Mouse (Mus musculus) adrenal gland, postnatal 4 days (tissue): Measurements from ENCODE around the gene Adipoq. TPM values are rescaled to one million over a fixed set of nuclear protein-coding genes. Genes with fewer than 3 reads are reported as not detected.
A peak's percentile ranks its signal among the peaks of the same experiment; 100 is the strongest.
"Not testable (repeated sequence)": the region's sequence is repeated elsewhere in the genome, so short reads cannot be mapped to it uniquely, and the experiment has no call there.

Source experiments
- DNase-seq, 2 experiments: peaks; one replicate each; pipeline ENCODE4 v3.0.0; 2021 to 2022; ENCODE audit warnings: low spot score in 2 of 2, mixed read lengths in 2 of 2
- long read RNA-seq, 2 experiments: library from polyadenylated mRNA; stranded (forward); transcript quantifications; one replicate each; pipeline ENCODE4 v2.0.0; 2021
- total RNA-seq, 2 experiments: library from RNA; stranded (reverse); gene quantifications; 2 replicates each; pipeline ENCODE4 v1.2.3; 2021

The Adipoq gene
- total RNA-seq: 100 to 1,000 TPM; 119 to 145 TPM
- long read RNA-seq, experiment 1, transcript Adipoq-201 (3 exons, 1,292 nt): major isoform, 95 of 108 reads
- long read RNA-seq, experiment 1, partial matches to known transcripts: 11 of 108 reads
- long read RNA-seq, experiment 1, other reads (novel, unspliced or antisense): 1 of 108 reads
- long read RNA-seq, experiment 2, transcript Adipoq-201 (3 exons, 1,292 nt): major isoform, 87 of 133 reads
- long read RNA-seq, experiment 2, partial matches to known transcripts: 40 of 133 reads
- long read RNA-seq, experiment 2, other reads (novel, unspliced or antisense): 6 of 133 reads

DNA sequence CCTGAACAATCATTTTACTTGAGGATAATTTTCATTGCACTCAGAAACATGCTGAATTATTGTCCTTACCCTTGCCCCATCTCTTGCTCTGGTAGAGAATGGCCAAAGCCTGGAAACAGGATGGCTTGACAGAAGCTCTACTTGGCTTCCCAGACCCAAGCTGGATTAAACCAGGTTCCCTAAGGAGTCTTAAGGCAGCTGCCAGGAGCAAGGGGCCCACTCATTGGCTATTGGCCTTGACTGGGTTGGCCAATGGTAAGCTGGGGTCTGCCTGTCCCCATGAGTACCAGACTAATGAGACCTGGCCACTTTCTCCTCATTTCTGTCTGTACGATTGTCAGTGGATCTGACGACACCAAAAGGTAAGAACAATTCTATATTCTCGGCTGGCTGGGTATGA is at the start of gene Adipoq:
Gene Adipoq (plus strand): TSS at position 257 of the 400 bp plus-strand sequence.
- DNase-seq: no peak

DNA sequence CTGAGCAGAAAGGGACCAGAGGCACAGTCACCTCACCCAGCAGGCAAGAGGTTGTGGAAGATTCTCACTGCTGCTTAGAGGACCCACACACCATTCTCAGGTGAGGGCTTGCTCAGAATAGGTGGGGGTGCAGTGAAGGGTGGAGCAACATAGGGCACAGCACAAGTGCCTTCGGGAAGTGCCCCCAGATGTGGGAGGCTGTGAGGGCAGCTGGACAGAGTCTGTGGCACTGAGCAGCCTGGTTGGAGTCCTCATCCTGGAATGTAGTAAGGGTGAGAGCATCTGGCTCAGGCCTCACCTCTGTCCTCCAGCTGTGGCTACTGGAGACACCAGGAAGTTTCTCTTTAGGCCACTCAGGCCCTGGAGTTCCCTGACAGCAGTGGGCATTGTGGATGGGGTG is 49.5 kb upstream of the Adipoq start:
- not testable (repeated sequence) for DNase-seq

DNA sequence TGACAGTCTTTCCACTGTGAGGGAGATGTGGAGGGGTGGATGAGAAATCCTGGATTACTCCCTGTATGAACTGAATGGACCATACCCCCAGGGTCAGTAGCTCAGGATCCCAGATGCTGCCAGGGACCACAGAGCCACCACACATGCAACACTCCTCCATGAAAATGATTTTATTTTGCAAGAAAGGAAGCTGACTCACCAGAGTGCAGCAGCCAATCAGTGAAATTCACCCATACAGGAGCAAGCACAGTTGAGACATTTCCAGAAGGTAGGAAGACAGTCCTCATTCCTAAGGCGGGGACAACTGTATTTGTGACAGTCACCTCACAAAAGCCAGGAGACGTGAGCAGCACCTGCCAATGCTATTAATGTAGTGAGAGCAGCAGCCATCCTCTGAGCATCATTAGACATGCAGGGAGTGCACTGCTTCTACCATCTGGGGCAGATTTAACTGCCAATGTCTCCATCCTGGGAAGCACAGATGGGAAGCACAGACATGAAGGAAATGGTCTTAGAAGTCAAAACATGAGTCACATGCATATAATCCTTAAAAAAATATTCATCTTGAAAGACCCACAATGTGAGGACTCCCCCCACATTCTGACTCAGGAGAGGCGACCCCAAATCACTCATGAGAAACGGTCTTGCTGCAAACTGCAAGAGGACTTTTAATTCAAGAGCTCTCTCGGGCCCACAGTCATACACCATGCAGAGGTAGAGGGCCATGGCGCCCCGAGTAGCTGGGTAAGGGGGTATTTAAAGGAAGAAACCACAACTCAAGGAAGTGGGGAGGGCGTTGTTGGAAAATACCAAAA is 48.8 kb upstream of the Adipoq start:
- DNase-seq: not testable (repeated sequence)

DNA sequence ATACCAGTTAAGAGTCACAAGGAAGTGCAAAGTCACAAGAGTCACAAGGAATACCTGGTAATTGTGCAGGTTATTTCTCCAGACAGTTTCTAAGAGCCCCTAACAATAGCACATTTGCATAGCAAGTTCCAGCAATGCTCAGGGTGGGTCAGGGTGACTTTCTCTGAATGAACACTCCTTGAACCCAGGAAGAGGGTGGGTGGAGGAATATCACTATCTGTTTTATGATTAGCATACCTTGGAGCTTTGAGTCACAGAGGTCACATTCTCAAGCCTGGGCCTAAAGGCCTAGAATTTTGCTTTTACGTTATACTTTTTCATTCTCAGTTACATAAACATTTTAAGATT is 48.3 kb upstream of the Adipoq start:
- not testable (repeated sequence) for DNase-seq

DNA sequence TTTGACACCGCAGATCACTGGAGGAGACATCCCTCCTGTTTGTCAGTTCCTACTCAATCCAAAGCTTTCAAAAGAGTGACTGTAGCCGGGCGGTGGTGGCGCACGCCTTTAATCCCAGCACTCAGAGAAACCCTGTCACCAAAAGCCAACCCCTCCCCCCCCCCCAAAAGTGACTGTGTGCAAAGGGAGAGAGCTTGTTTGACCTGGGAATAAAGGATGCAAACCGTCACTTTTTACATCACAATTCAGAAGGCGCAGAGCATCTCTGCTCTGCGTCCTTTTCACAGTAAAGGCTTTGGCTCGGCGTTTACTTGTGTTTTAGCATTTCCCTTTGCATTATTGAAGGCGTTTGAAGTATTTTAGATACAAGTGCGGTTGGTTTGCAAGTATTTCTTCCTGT is 46.7 kb upstream of the Adipoq start:
- DNase-seq: no peak

DNA sequence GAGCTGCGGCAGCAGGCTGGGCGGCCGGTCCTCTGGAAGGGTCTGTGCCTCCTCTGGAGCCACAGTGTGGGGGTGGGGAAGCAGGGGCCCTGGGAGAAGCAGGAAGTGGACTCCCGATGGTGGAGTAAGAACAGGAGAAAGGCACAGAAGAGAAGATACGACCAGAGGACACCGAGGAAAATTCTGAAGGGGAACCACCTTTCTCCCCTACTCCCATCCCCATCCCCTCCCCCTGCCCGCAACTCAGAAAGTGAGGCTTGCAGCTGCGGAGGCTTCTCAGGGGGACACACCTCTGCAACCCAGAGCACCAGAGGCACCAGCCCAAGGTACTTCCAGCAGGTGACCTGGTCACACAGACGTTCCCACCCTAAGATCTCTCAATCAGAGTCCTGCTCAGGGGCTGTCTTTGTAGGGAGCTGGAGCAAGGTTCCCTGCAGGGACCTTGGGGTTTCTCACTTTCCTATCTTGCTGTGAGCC is 46.2 kb upstream of the Adipoq start:
- DNase-seq: no peak

DNA sequence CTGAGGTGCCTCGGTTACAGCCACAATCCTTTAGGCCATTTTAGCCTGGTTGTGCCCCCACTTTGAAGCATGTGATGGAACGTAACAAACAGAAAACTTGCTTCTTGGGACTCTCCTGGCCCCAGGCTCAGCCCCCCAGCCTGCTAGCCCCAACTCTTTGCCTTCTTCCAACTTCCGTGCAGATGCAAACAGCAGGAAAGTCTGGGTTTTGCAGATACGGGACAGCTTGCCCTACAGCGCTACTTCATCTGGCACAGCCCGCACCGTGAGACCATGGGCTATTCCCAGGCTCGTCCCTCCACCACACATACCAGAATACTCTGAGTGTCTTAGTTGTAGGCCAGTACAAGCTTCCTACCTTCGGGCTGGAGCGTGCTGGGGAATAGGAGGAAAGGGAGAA is 45.7 kb upstream of the Adipoq start:
- DNase-seq: no peak

DNA sequence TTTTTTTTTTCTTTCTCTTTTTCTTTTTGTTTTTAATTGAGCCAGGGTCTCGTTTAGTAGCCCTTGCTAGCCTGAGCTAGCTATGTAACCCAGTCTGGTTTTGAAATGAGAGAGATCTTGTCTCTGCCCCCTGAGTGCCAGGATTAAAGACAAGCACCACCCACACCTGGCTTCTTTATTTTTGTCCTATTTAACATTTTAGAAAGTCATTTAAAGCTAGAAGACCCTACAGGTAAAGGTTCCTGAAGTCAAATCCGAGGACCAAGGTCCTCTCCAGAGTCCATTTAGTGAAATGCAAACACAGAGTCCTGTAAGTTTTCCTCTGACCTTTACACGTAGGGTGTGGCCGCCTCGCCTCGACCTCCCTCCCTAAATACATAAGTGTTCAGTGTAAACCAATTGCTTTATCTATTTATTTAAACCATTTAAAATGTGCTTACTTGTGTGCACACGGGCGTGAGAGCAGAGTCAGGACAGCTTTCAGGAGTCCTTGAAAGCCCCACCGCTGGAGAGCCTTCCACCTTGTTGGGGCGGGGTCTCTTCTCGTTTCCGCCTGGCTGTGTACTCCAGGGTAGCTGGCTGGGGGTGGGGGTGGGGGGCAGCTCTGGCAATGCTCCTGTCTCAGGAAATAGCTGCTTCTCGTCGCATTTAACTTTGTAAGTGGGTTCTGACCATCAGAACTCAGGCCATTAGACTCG is 43.8 kb upstream of the Adipoq start:
- no peak for DNase-seq

DNA sequence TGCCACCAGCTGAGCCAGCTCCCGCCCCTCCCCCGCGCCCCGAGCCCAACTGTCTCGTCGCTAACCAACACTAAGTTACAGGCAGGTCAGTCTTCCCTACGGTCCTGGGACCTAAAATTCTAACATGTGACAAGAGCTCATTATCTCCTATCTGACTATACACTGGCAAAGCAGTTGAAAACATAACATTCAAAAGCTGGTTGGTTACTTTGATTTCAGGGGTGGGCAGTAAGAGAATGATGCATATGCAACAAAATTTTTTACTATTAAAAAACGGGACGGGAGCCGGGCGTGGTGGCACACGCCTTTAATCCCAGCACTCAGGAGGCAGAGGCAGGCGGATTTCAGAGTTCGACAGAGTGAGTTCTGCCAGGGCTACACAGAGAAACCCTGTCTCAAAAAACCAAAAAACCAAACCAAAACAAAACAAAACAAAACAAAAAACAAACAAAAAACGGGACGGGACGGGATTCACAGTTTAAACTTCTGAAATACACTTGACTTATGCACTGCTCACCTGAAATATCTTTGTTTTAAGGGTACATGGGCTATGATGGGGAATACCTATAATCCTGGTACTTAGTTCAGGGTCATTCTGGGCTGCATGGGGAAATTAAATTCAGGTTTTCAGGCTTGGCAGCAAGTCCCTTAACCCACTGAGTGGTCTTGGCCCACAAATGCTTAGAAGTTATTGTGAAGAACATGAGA is 43.1 kb upstream of the Adipoq start:
- no peak for DNase-seq

DNA sequence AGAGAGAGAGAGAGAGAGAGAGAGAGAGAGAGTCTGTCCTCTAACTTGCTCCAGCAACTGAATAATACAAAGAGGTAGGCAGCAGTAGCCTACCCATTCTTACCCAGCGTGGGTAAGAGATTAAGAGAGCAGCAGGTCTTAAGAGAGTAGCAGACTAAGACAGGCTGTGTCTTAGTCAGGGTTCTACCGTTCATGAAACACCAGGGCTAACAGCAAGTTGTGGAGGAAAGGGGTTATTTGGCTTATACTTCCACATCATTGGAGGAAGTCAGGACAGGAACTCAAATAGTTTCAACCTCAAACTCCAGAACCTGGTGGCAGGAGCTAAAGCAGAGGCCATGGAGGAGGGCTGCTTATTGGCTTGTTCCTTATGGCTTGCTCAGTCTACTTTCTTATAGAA is 42.5 kb upstream of the Adipoq start:
- no peak for DNase-seq

DNA sequence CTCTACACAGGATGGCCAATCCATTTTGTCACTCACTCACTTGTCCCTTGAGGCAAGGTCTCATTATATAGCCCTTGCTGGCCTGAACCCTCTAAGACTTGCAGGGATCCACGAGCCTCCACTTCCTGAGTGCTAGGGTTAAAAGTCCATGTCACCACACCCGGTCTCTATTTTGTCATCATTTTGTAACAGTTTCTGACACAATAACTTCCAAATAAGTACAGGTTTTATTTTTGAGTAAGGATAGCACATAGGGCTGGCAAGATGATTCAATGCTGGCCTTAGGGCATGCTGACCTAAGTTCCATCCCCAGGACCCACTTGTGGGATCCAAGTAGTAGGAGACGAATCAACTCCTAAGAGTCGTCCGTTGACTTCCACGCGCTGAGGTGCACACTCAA is 40.2 kb upstream of the Adipoq start:
- DNase-seq: no peak

DNA sequence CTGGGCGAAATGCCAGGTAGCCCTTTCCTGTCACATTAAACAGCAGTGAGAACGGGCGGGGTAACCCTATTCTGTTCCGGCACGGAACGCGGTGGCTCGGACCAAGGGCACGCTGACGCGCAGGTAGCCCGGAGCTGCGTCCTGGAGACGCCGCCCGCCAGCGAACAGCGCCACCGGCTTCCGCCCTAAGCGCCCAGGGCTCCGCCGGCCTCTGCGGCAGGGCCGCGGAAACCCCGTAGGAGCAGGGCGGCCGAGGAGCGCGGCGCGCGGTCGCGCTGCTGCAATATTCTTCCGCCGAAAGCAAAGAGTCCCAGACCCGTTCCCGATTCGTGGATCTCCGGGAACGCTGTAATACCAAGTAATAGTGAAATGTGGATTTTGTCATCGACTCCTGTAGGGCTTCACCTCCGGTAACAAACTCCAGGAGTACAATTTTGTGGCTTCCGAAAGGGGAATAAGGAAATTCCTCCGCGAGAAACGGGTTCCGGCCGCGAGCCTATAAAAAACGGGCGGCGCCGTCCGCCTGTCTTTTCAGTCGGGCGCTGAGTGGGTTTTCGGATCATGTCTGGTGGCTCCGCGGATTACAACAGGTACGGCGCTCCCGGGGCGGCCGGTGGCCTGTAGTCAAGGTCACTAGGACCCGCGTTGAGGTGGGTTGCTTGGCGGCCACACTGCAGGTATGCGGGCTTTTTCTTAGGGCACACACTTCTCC is 38.9 kb upstream of the Adipoq start, which contains the start of gene Eif4a2:
Gene Eif4a2 (plus strand): TSS at position 214 of the 712 bp plus-strand sequence.
- DNase-seq: peak; percentile 85 to 87

DNA sequence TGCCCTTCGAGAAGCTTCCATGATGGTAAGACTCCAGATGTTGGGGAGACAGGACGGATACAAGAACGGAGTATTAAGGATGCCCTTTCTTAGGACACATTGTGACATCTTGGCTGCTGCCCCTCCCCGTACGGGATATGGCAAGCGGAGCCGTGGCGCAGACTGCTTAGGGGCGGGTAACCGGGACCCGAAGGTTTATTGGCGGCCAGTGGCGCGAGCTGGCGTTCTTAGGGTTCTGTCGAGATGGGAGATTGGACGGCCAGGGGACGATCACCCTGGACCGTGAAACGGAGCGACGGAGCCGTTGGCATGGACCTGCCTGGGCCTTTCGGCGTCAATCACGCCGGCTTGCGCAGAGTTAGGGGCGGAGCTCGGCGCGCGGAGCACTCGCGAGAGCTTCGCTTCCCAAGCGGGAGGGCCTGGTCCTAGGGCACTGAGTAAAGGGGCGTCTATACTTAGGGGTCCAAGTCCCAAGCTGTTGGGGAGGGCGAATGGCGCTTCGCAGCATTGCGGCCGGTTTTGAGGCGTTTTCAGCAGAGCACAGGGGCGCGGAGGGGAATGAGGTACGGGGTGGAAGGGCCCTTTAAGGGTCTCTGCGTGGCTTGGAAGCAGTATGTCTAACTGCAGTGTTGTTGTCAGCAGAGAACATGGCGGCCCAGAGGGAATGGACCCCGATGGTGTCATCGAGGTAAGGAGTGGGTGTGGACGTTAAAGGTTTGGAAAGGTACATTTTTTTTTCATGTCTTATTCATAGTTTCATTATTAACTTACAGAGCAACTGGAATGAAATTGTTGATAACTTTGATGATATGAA is 38.2 kb upstream of the Adipoq start:
- peak; percentile 67 to 71 for DNase-seq

DNA sequence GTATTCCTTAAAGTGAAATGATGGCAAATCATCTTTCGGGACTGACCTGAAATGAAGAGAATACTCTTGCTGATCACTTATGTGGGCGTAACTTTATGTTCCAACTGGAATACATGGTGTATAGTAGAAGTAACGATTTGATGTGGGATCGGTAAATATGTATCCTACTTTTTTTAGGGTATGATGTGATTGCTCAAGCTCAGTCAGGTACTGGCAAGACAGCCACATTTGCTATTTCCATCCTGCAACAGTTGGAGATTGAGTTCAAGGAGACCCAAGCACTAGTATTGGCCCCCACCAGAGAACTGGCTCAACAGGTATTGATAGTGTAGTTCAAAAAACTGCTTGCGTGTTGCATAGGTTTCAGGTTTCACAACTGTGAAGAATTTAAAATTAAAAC is 37.4 kb upstream of the Adipoq start:
- no peak for DNase-seq

DNA sequence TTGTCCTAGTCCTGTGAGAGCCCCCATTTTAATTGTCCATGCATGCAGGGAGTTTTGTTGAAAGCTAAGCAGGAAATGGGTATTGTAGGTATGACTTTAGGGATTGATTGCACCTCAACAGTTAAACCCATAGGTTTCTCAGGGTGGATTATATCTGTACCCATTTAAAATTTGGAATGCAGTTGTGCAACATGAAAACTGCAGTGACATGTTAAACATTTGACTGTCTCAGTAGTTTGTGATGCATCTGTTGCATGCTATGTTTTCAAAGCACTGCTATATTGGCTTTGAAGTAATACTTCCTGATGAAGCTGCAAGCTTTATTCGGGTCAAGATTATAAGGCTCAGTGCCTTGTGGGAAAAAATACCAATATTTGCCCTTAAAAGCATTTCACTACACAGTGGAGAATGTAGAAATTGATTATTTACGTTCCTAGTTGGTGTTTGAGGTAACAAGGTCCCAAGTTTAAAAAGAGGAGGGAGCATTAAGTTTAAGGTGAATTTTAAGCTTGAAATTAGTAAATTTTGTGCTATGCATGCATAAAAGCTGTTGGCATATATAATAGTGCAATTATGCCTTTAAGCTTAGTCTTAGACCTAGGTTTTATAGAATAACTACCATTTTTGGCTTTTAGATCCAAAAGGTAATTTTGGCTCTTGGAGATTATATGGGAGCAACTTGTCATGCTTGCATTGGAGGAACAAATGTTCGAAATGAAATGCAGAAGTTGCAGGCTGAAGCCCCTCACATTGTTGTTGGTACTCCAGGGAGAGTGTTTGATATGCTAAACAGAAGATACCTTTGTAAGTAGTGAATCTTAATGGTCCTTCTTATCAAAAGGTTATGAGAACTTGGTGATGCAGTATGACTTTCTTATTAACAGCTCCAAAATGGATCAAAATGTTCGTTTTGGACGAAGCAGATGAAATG is 36.7 kb upstream of the Adipoq start:
- no peak for DNase-seq

DNA sequence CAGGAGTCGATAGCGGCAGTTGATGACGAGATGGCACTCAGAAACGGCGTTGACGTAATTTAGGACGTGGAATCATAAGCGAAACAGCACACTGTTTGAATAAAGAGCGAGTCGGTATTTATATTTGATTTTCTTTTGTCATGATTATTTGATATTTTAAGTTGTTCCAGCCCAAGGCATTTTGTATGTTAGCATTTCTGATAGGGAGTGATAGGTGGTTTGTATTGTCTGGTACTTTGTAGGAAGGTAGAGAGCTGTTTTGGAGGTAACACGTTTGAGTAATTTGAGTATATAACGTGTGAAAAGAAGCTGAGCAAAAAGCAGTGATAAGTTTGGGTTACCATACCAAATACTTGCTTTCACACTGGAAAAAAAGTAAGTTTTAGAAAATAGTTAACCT is 34.0 kb upstream of the Adipoq start:
- no peak for DNase-seq

DNA sequence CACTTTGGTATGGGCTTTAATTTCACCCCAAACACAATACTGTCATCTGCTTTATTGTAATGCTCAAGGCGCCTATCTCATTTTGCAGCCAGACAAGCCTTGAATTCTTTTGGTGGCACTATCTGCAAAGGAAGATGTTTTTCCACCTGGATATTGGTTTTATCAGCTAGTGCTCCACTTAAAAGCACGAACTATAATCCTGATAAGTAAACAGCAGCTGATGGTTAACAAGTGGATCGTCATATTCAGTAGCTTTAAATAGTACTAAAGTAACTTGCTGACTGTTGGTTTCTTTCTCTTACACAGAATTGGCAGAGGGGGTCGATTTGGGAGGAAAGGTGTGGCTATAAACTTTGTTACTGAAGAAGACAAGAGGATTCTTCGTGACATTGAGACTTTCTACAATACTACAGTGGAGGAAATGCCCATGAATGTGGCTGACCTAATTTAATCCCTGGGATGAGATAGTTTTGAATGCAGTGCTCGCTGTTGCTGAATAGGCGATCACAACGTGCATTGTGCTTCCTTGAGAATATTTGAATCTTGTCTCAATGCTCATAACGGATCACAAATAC is 33.4 kb upstream of the Adipoq start:
- DNase-seq: no peak

DNA sequence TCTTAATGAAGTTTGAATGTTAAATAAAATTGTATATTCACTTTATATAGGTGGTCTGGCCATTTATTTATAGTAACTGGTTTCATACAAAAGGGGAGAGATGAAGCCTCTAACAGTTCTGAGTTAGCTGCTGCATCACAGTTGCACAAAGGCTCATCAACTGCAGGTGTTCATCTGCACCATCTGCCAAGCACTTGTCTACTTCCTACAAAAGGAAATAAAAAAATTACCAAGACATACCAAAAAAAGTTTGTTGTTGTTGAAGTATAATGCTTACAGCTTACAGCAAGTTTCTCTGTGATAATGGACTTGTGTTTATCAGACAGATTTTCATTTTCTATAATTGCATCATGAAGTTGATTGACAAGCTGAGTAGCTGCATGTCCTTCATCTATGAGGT is 32.4 kb upstream of the Adipoq start:
- no peak for DNase-seq
